Mouse (Mus musculus) hindbrain, embryonic 11.5 days (tissue): Measurements from ENCODE around the gene Ppp1r12a. TPM values are rescaled to one million over a fixed set of nuclear protein-coding genes. Genes with fewer than 3 reads are reported as not detected.
A peak's percentile ranks its signal among the peaks of the same experiment; 100 is the strongest.

ENCODE experiments used
- ATAC-seq: fragments of 200-750 bp; cut with Nextera tagmentation; 2 replicates; pipeline ENCODE4 v1.8.0; 2017; ENCODE audit warnings: mild to moderate bottlenecking, moderate TSS enrichment, moderate library complexity; ENCODE audit not compliant: low FRiP score
- DNase-seq: peaks from one replicate; pipeline ENCODE4 v3.0.0-alpha.2; 2015; ENCODE audit warnings: low spot score
- H3K27ac ChIP-seq: fragments of 300-500 bp; sonication (generic); 2 replicates; pipeline ENCODE4 v1.5.1; 2014; ENCODE audit warnings: mild to moderate bottlenecking, low read depth, low read length
- H3K27me3 ChIP-seq: fragments of 300-500 bp; sonication (generic); 2 replicates; pipeline ENCODE4 v1.6.1; 2014; ENCODE audit warnings: mild to moderate bottlenecking, low read length, moderate library complexity, mixed read lengths; ENCODE audit not compliant: control insufficient read depth, insufficient read depth
- H3K36me3 ChIP-seq: fragments of 300-500 bp; sonication (generic); 2 replicates; pipeline ENCODE4 v1.6.1; 2014; ENCODE audit warnings: mild to moderate bottlenecking, low read length, moderate library complexity, mixed read lengths; ENCODE audit not compliant: control insufficient read depth, insufficient read depth
- H3K4me1 ChIP-seq: fragments of 300-500 bp; sonication (generic); replicated peaks from 2 replicates; pipeline ENCODE4 v1.6.1; 2014; ENCODE audit warnings: low read length, mixed read lengths; ENCODE audit not compliant: control insufficient read depth, insufficient read depth
- H3K4me2 ChIP-seq: fragments of 300-500 bp; sonication (generic); replicated peaks from 2 replicates; pipeline ENCODE4 v1.6.1; 2014; ENCODE audit warnings: mild to moderate bottlenecking, low read depth, low read length
- H3K4me3 ChIP-seq: fragments of 300-500 bp; sonication (generic); 2 replicates; pipeline ENCODE4 v1.5.1; 2014; ENCODE audit warnings: low read depth, low read length
- H3K9ac ChIP-seq: fragments of 300-500 bp; sonication (generic); 2 replicates; pipeline ENCODE4 v1.6.1; 2014; ENCODE audit warnings: low read depth, low read length
- H3K9me3 ChIP-seq: fragments of 300-500 bp; sonication (generic); 2 replicates; pipeline ENCODE4 v1.6.1; 2016; ENCODE audit warnings: low read length; ENCODE audit not compliant: control insufficient read depth
- WGBS: fragments of 180-500 bp; shearing (Covaris S2); extraction: QIAGEN DNeasy Blood & Tissue Kit; methylation state at CpG from one replicate; pipeline ENCODE4 v1.1.7; 2014; 5-methylcytosine and 5-hydroxymethylcytosine counted together
- polyA plus RNA-seq: library from polyadenylated mRNA; unstranded; fragments of >200 nt; fragmentation: Nextera tagmentation; extraction: Ambion mirVana; gene quantifications from 2 replicates; pipeline ENCODE4 v1.2.1, GENCODE M21; 2014

Gene Ppp1r12a
- polyA plus RNA-seq, 1 experiment from 2014 or later = 97.2 TPM

GRCm38 (mm10) chr10:108184763-108185162, 22.8 kb downstream of the Ppp1r12a start:
- Histone ChIP-seq H3K4me3 (no peak overlapping the region), H3K27me3 (no peaks in the 10 kb centered on the region), H3K27ac (no peak overlapping the region), H3K4me2 (no peak overlapping the region), H3K36me3 (no peaks in the 10 kb centered on the region), H3K9ac (no peak overlapping the region), H3K9me3 (no peaks in the 10 kb centered on the region), H3K4me1 (no peaks in the 10 kb centered on the region)
- WGBS = 80% methylated on average over 8 of the region's 8 CpGs
- no peak for ATAC-seq
- no peak for DNase-seq

GRCm38 (mm10) chr10:108185265-108185664, 23.3 kb downstream of the Ppp1r12a start:
- WGBS = 93% methylated on average over 3 of the region's 3 CpGs
- DNase-seq (no peak), ATAC-seq (no peak)

DNA sequence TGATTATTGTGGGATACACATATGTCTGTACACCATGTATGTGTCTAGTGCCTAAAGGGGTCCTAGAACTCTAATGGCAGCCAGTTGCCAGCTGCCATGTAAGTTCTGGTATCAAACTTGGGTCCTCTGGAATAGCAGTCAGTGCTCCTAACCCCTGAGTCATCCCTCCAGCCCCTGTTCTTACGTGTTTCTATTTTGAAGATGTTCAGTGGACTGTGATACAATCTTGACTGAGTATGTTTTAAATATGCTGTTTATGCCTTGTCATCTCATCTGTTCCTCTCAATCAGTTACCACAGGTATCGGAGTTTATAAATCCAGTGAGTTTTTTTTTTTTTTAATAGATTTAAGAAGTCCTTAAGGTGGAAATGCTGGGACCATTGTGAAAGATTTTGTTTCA, 27.3 kb downstream of the Ppp1r12a start:
- H3K27me3 ChIP-seq = no peaks in the 10 kb centered on the region
- no peak overlapping the region for H3K4me3 ChIP-seq
- no peak overlapping the region for H3K27ac ChIP-seq
- no peak overlapping the region for H3K9ac ChIP-seq
- WGBS = 90% methylated on average over 2 of the region's 2 CpGs
- ATAC-seq (no peak), DNase-seq (no peak)
- no peaks in the 10 kb centered on the region for H3K36me3 ChIP-seq
- no peaks in the 10 kb centered on the region for H3K4me1 ChIP-seq
- H3K4me2 ChIP-seq = no peak overlapping the region
- no peaks in the 10 kb centered on the region for H3K9me3 ChIP-seq

More at GRCm38 (mm10) chr10:108185265-108185664, 23.3 kb downstream of the Ppp1r12a start:
- no peaks in the 10 kb centered on the region for H3K4me1 ChIP-seq
- no peaks in the 10 kb centered on the region for H3K36me3 ChIP-seq
- no peak overlapping the region for H3K27ac ChIP-seq
- H3K4me3 ChIP-seq = no peak overlapping the region
- no peaks in the 10 kb centered on the region for H3K9me3 ChIP-seq
- no peak overlapping the region for H3K9ac ChIP-seq
- H3K27me3 ChIP-seq = no peaks in the 10 kb centered on the region
- H3K4me2 ChIP-seq = no peak overlapping the region

- Histone ChIP-seq H3K4me1 (no peaks in the 10 kb centered on the region), H3K4me2 (no peak overlapping the region), H3K9ac (no peak overlapping the region), H3K4me3 (no peak overlapping the region), H3K27me3 (no peaks in the 10 kb centered on the region), H3K9me3 (no peaks in the 10 kb centered on the region), H3K27ac (no peak overlapping the region), H3K36me3 (no peaks in the 10 kb centered on the region)
- DNase-seq (no peak), ATAC-seq (no peak)
- 89% methylated on average over 3 of the region's 3 CpGs for WGBS
Observed at GRCm38 (mm10) chr10:108189986-108190385, 28.0 kb downstream of the Ppp1r12a start.

- no peaks in the 10 kb centered on the region for H3K4me1 ChIP-seq
- ATAC-seq = no peak
- H3K9ac ChIP-seq = no peak overlapping the region
- DNase-seq = no peak
- no peak overlapping the region for H3K4me2 ChIP-seq
- no peaks in the 10 kb centered on the region for H3K9me3 ChIP-seq
- no peaks in the 10 kb centered on the region for H3K27me3 ChIP-seq
- no peak overlapping the region for H3K27ac ChIP-seq
- no peak overlapping the region for H3K4me3 ChIP-seq
- no peaks in the 10 kb centered on the region for H3K36me3 ChIP-seq
Observed at GRCm38 (mm10) chr10:108190626-108191025, 28.6 kb downstream of the Ppp1r12a start.

DNA sequence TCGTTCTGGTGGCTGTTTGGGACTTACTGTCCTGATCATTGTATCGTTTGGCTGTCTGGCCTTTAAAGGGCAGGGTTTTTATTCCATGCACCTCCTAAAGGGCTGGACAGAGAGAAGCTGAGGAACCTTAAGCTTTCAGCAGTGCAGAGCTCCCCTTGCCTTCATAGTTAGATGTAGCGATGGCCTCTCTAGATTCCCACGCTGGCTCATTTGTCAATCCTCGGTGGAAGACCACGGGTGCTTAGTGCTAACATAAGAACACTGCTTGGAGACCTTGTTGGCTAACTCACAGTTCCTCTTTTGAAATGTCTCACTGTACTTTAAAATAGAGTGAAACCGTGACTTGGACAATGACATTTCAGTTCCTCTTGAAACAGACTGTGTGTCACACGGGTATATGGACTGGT, 29.4 kb downstream of the Ppp1r12a start:
- Histone ChIP-seq H3K4me1 (no peaks in the 10 kb centered on the region), H3K27ac (no peak overlapping the region; the same call in 1 of the 2 replicates), H3K9me3 (no peaks in the 10 kb centered on the region), H3K36me3 (no peaks in the 10 kb centered on the region), H3K27me3 (no peaks in the 10 kb centered on the region), H3K9ac (no peak overlapping the region), H3K4me2 (no peak overlapping the region), H3K4me3 (no peak overlapping the region)
- DNase-seq (peak; percentile 8), ATAC-seq (no peak)
- WGBS = 78% methylated on average over 8 of the region's 8 CpGs

DNA sequence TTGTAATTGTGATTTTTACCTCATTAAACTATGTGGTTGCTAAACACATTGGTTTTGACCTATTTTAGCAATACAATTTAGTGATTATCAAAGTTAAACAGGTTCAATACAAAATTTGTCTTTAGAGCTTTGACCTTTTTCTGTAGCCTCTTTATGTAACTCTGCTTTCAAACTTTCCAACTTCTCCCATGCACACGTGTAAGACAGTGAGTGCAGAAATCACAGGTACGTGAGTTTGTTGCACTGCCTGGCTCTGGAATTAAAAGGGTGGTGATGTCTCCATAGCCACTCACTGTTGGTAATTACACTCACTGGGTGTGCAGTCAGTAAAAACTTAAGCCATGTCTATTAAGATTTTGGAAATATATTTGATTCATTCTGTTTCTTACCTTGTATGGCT, 30.3 kb downstream of the Ppp1r12a start:
- Histone ChIP-seq H3K27me3 (no peaks in the 10 kb centered on the region), H3K36me3 (no peaks in the 10 kb centered on the region), H3K9me3 (no peaks in the 10 kb centered on the region), H3K9ac (no peak overlapping the region), H3K27ac (no peak overlapping the region), H3K4me2 (no peak overlapping the region), H3K4me1 (no peaks in the 10 kb centered on the region), H3K4me3 (no peak overlapping the region)
- ATAC-seq (no peak), DNase-seq (no peak)
- WGBS = 87% methylated on average over 2 of the region's 2 CpGs

DNA sequence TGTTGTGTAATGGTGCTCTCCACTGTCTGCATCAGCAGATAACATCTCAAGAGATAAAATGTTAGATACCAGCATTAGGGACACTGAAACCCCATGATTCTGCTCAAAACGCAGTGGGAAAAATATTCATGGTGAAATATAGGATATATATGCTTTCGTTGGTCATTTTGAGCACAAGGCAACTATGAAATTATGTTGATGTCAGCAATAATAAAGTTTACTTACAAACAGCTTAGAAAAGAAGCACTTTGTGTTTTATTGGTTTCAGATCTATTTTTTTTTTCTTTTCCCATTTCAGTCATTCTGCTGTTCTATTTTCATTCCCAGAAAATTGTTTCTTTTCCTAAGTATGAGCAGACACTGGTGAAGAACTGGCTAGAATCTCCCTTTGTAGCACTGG, 34.1 kb downstream of the Ppp1r12a start:
- Histone ChIP-seq H3K36me3 (no peaks in the 10 kb centered on the region), H3K4me2 (no peak overlapping the region), H3K4me1 (no peaks in the 10 kb centered on the region), H3K9me3 (no peaks in the 10 kb centered on the region), H3K27ac (no peak overlapping the region), H3K27me3 (no peaks in the 10 kb centered on the region), H3K4me3 (no peak overlapping the region), H3K9ac (no peak overlapping the region)
- ATAC-seq (no peak), DNase-seq (no peak)
- 95% methylated on average over 2 of the region's 2 CpGs for WGBS

- Histone ChIP-seq H3K27ac (no peak overlapping the region), H3K4me1 (no peaks in the 10 kb centered on the region), H3K27me3 (no peaks in the 10 kb centered on the region), H3K9ac (no peak overlapping the region), H3K4me2 (no peak overlapping the region), H3K4me3 (no peak overlapping the region), H3K9me3 (no peaks in the 10 kb centered on the region), H3K36me3 (no peaks in the 10 kb centered on the region)
- ATAC-seq (no peak), DNase-seq (no peak)
- WGBS = 95% methylated on average over 1 of the region's 1 CpGs
Observed at GRCm38 (mm10) chr10:108197498-108197897, 35.5 kb downstream of the Ppp1r12a start.
